Mouse (Mus musculus) cortical plate, adult 2 months (tissue): Measurements from ENCODE around the gene Gm5431.

Source experiments
- CTCF ChIP-seq: fragments of 200-500 bp; IDR thresholded peaks from 2 replicates; pipeline ENCODE4 v1.5.1; 2011; ENCODE audit warnings: mild to moderate bottlenecking, control low read depth, low read length; ENCODE audit not compliant: insufficient read depth; ENCODE audit errors: extremely low read depth
- POLR2A ChIP-seq: fragments of 200-500 bp; IDR thresholded peaks from 2 replicates; pipeline ENCODE4 v1.6.1; 2011; ENCODE audit warnings: mild to moderate bottlenecking, low read length, control low read depth; ENCODE audit not compliant: insufficient read depth; ENCODE audit errors: extremely low read depth

DNA sequence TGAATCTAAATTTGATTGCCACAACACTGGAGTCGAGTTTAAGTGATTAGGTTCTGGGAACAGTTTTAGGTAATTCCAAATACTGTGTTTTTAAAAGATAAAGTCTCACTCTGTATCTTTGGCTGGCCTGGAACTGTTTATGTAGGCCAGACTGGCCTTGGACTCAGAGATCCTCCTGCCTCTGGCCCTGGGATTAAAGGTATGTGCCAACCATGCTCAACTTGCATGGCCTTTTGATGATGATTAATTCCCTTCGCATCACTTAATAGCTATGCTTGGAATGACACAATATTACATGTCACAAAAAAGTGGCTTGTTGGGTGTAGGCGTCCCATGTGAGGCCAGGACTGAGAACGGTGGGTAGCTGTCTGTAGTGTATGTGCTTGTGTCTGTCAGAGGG, 49.8 kb downstream of the Gm5431 start:
- TF ChIP-seq CTCF (no peak), POLR2A (no peak)
